Mouse (Mus musculus) cerebellum, adult 2 months (tissue): Measurements from ENCODE around the gene Dnah2. TPM values are rescaled to one million over a fixed set of nuclear protein-coding genes. Genes with fewer than 3 reads are reported as not detected.
"Not testable (repeated sequence)": the region's sequence is repeated elsewhere in the genome, so short reads cannot be mapped to it uniquely, and the experiment has no call there.

ENCODE experiments used
- DNase-seq, 2 experiments: peaks; one replicate each; pipeline ENCODE4 v3.0.0; 2021
- H3K27ac ChIP-seq: fragments of 200-500 bp; 2 replicates; pipeline ENCODE4 v1.5.1; 2012; ENCODE audit warnings: low read length, control low read depth, inconsistent platforms; ENCODE audit not compliant: insufficient read depth
- H3K27me3 ChIP-seq: fragments of 200-500 bp; 2 replicates; pipeline ENCODE4 v1.6.1; 2012; ENCODE audit warnings: inconsistent platforms, mild to moderate bottlenecking, low read length, moderate library complexity; ENCODE audit not compliant: control insufficient read depth, insufficient read depth
- H3K4me1 ChIP-seq: fragments of 200-500 bp; 2 replicates; pipeline ENCODE4 v1.6.1; 2011; ENCODE audit warnings: low read length; ENCODE audit not compliant: control insufficient read depth, insufficient read depth
- H3K4me3 ChIP-seq: fragments of 200-500 bp; replicated peaks from 2 replicates; pipeline ENCODE3; 2011; ENCODE audit warnings: mild to moderate bottlenecking, low read depth, low read length, control low read depth; ENCODE audit not compliant: insufficient read depth
- CTCF ChIP-seq: fragments of 200-500 bp; IDR thresholded peaks from 2 replicates; pipeline ENCODE4 v1.5.1; 2011; ENCODE audit warnings: low read depth, mild to moderate bottlenecking, control low read depth, low read length, moderate library complexity, borderline replicate concordance; ENCODE audit not compliant: insufficient read depth
- POLR2A ChIP-seq: fragments of 200-500 bp; IDR thresholded peaks from 2 replicates; pipeline ENCODE4 v1.6.1; 2011; ENCODE audit warnings: low read length, control low read depth, borderline replicate concordance; ENCODE audit not compliant: insufficient read depth
- WGBS: fragments of 180-500 bp; shearing (Covaris S2); methylation state at CpG from one replicate; pipeline ENCODE4 v1.1.7; 2018; 5-methylcytosine and 5-hydroxymethylcytosine counted together
- polyA plus RNA-seq: library from polyadenylated mRNA; depleted of rRNA; stranded (reverse); fragments of >200 nt; gene quantifications from 2 replicates; pipeline ENCODE4 v1.2.3, GENCODE M21; 2012

Gene Dnah2
- polyA plus RNA-seq, 1 experiment, result 0.69 TPM

DNA sequence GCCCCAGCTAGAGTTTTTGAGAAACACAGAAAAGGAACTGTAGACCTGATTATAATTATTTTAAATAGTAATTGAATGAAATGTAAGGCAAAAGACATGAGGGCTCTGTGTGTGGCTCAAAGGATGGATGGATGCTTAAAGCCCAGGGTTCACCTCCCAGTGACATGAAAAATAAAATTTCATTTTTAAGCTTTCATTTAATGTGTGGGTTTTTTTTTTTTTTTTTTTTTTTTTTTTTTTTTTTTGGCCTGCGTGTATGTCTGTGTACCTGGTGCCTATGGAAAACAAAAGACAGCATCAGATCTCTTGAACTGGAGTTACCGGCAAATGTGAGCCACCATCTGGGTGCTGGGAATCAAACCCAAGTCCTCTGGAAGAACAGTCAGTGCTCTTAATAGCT is 8.2 kb downstream of the Dnah2 start:
- H3K4me3 ChIP-seq, result no peak overlapping the region
- no peaks in the 10 kb centered on the region for H3K27me3 ChIP-seq
- DNase-seq, result no peak
- WGBS, result 94% methylated on average over 2 of the region's 2 CpGs
- H3K27ac ChIP-seq, result no peak overlapping the region
- no peaks in the 10 kb centered on the region for H3K4me1 ChIP-seq
- TF ChIP-seq CTCF (no peak), POLR2A (no peak)

DNA sequence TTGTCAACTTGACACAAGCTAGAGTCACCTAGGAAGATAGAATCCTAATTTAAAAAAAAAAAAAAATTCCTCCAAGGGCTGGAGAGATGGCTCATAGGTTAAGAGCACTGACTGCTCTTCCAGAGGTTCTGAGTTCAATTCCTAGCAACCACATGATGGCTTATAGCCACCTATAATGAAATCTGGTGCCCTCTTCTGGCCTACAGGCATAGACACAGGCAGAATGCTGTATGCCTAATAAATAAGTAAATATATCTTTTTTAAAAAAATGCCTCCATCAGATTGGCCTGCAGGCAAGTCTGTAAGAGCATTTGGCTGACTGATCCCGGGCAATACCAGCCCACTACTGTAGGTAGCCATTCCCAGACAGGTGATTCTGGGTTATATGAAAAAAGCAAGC is 13.9 kb downstream of the Dnah2 start:
- H3K27me3 ChIP-seq, result no peaks in the 10 kb centered on the region
- WGBS, result 84% methylated on average over 1 of the region's 1 CpGs
- no peak for DNase-seq
- no peaks in the 10 kb centered on the region for H3K4me1 ChIP-seq
- H3K4me3 ChIP-seq, result no peak overlapping the region
- TF ChIP-seq POLR2A (no peak), CTCF (no peak)
- no peak overlapping the region for H3K27ac ChIP-seq

GRCm38 (mm10) chr11:69532480-69533150 is 16.3 kb downstream of the Dnah2 start:
- Histone ChIP-seq H3K4me1 (no peaks in the 10 kb centered on the region), H3K4me3 (no peak overlapping the region), H3K27ac (no peak overlapping the region), H3K27me3 (no peaks in the 10 kb centered on the region)
- DNase-seq, result peak in 1 of 2 experiments; percentile 37
- 48% methylated on average over 7 of the region's 7 CpGs for WGBS
- TF ChIP-seq POLR2A (no peak), CTCF (no peak)

GRCm38 (mm10) chr11:69530755-69531154 is 18.2 kb downstream of the Dnah2 start:
- H3K4me3 ChIP-seq, H3K27me3 ChIP-seq, H3K4me1 ChIP-seq, H3K27ac ChIP-seq, DNase-seq: not testable (repeated sequence)
- WGBS, result 87% methylated on average over 6 of the region's 6 CpGs

- not testable (repeated sequence) for H3K27ac ChIP-seq, H3K27me3 ChIP-seq, DNase-seq, H3K4me3 ChIP-seq, H3K4me1 ChIP-seq
- WGBS, result 92% methylated on average over 3 of the region's 3 CpGs
Observed at GRCm38 (mm10) chr11:69530281-69530680, 18.6 kb downstream of the Dnah2 start.

- no peak overlapping the region for H3K4me3 ChIP-seq
- H3K27ac ChIP-seq, result no peak overlapping the region
- H3K4me1 ChIP-seq, result no peaks in the 10 kb centered on the region; the same call in 1 of the 2 replicates
- no peak for TF ChIP-seq POLR2A
- no peaks in the 10 kb centered on the region for H3K27me3 ChIP-seq
- 88% methylated on average over 4 of the region's 4 CpGs for WGBS
- DNase-seq, result no peak
Observed at GRCm38 (mm10) chr11:69528031-69528390, 20.9 kb downstream of the Dnah2 start.

DNA sequence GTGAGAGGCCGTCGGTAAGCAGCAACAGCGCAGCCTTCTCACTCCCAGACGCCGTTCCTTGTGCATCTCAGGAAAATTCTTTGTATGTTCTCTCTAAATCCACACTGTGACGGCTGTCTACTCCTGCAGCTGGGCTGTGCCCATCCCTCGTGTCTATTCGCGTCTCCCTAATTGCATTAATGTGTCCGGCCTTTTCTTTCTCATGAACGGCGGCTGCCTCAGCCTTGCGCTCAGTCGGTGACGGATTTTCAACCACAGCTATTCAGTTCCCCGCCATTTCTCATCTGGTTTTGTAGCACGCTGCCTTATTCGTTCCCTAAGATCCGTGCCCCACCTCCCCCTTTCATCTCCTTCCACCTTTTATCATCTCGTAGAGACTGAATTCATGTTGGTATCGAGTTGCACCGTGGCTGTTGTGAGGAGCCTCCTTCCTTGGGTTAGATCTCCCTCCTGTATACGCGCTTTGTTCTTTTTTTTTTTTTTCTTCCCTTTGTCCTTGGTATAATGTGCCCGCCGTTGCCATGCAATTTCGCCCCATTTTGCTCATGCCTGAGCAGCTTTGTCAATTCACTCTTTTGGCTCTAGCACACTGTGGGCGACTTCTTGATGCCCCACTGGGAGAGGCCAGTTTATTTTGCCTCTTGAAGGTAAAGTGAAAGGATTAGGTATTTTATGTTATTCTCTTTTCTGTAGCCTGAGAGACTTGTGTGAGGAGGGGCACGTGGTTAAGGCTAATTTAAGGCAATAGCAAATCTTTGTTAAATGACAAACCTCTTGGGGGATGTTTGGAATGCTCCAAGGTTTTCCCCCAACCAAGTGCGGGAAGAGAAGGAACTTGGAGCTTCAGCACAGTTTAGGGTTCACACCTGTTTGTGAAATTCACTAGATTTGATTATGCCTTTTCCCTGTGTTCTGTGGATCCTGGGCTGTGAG is 21.5 kb downstream of the Dnah2 start:
- H3K4me1 ChIP-seq, result no peaks in the 10 kb centered on the region; the same call in 1 of the 2 replicates
- no peaks in the 10 kb centered on the region for H3K27me3 ChIP-seq
- WGBS, result 13% methylated on average over 30 of the region's 30 CpGs
- peak in 1 of 2 experiments; percentile 20 for DNase-seq
- H3K27ac ChIP-seq, result no peak overlapping the region
- no peak for TF ChIP-seq POLR2A
- no peak for TF ChIP-seq CTCF
- H3K4me3 ChIP-seq, result peak overlapping the region; percentile 30

- 51% methylated on average over 4 of the region's 4 CpGs for WGBS
- Histone ChIP-seq H3K27me3 (no peaks in the 10 kb centered on the region), H3K4me3 (no peak overlapping the region), H3K4me1 (no peaks in the 10 kb centered on the region; the same call in 1 of the 2 replicates), H3K27ac (no peak overlapping the region)
- TF ChIP-seq CTCF (no peak), POLR2A (no peak)
- no peak for DNase-seq
Observed at GRCm38 (mm10) chr11:69526631-69527030, 22.3 kb downstream of the Dnah2 start.
